Mouse (Mus musculus): ENCODE measurements at regions not wholly inside any gene's neighbourhood (a gene's known extent, or its start where the extent isn't known, plus 50 kb on each side); places are given as distances from the start of the nearest gene placed in this dataset.

- H3K27ac ChIP-seq (ENCODE audit: insufficient read depth, low read depth) = no peak overlapping the region
- dilution Hi-C loops (cut with MboI; ENCODE audit: extremely low pct_ligation_motif_present, extremely low pct_unique_long_range_greater_than_20kb, low sequenced_read_pairs) = no loop called here
Observed at GRCm38 (mm10) chr19:59761218-59761617, 182.2 kb downstream of the Rab11fip2 start.

GRCm38 (mm10) chr19:59784401-59785046 lies 158.9 kb downstream of the Rab11fip2 start:
- in situ Hi-C loops (cut with MboI; ENCODE audit: low pct_ligation_motif_present, low pct_unique_long_range_greater_than_20kb, low sequenced_read_pairs) (no loop called here), dilution Hi-C loops (cut with MboI; ENCODE audit: extremely low pct_ligation_motif_present, extremely low pct_unique_long_range_greater_than_20kb, low sequenced_read_pairs) (no loop called here)
- TF ChIP-seq ZKSCAN1 (IDR thresholded peaks at IDR 0.05; ENCODE audit: borderline replicate concordance, low read depth, low read length) (no peak), CTCF (conservative IDR thresholded peaks at IDR 0.05 in 1 of 2, IDR thresholded peaks at IDR 0.05 in 1 of 2; ENCODE audit: low read depth in 2 of 2, low read length in 2 of 2) (no peak), MEF2A (IDR thresholded peaks at IDR 0.05; ENCODE audit: borderline replicate concordance, low read depth, low read length) (no peak), MYC (IDR thresholded peaks at IDR 0.05; ENCODE audit: low read depth, low read length) (no peak), HCFC1 (IDR thresholded peaks at IDR 0.05; ENCODE audit: low read depth, low read length) (no peak), USF1 (IDR thresholded peaks at IDR 0.05; ENCODE audit: low read depth, low read length) (no peak), UBTF (IDR thresholded peaks at IDR 0.05; ENCODE audit: low read depth, low read length) (no peak), SIN3A (IDR thresholded peaks at IDR 0.05; ENCODE audit: low read length) (no peak), NRF1 (IDR thresholded peaks at IDR 0.05; ENCODE audit: low read depth, low read length) (no peak), MAZ (IDR thresholded peaks at IDR 0.05; ENCODE audit: low read depth, low read length) (no peak), RCOR1 (conservative IDR thresholded peaks at IDR 0.05; ENCODE audit: low read depth, low read length) (no peak), TCF12 (IDR thresholded peaks at IDR 0.05; ENCODE audit: low read depth, low read length) (no peak), CHD2 (IDR thresholded peaks at IDR 0.05; ENCODE audit: low read length) (no peak), TBP (conservative IDR thresholded peaks at IDR 0.05; ENCODE audit: low read depth, low read length) (no peak), USF2 (conservative IDR thresholded peaks at IDR 0.05; ENCODE audit: low read depth, low read length) (no peak), ZNF384 (IDR thresholded peaks at IDR 0.05; ENCODE audit: low read depth, low read length) (no peak), MXI1 (IDR thresholded peaks at IDR 0.05; ENCODE audit: low read depth, low read length) (no peak), MAFK (IDR thresholded peaks at IDR 0.05; ENCODE audit: insufficient replicate concordance, low read length) (no peak), RAD21 (IDR thresholded peaks at IDR 0.05; ENCODE audit: low read depth, low read length) (no peak)
- Histone ChIP-seq H3K4me2 (ENCODE audit: insufficient read depth, low read depth, poor library complexity, severe bottlenecking) (no peak overlapping the region), H3K27me3 (replicated peaks) (no peaks in the 10 kb centered on the region), H3K9me3 (replicated peaks; ENCODE audit: low read length) (no peaks in the 10 kb centered on the region), H3K4me1 (ENCODE audit: control insufficient read depth in 1 of 2, insufficient read depth in 2 of 2) (peaks cover 0 to 16% of the 10 kb centered on the region in 2 experiments; a peak in 2 of 4 replicates), H3K79me2 (replicated peaks; ENCODE audit: control insufficient read depth, extremely low read depth, insufficient read depth, poor library complexity, severe bottlenecking) (no peaks in the 10 kb centered on the region), H3K4me3 (replicated peaks in 1 of 3; ENCODE audit: low read depth in 2 of 3, low read length in 2 of 3, poor library complexity in 1 of 3) (no peak overlapping the region), H3K36me3 (replicated peaks in 1 of 2; ENCODE audit: control insufficient read depth in 1 of 2, insufficient read depth in 1 of 2, low read length in 1 of 2) (no peaks in the 10 kb centered on the region), H3K27ac (ENCODE audit: insufficient read depth, low read depth) (no peak overlapping the region), H3K9ac (ENCODE audit: insufficient read depth, low read depth) (no peak overlapping the region)
- DNase-seq (ENCODE audit: extremely low read depth) = no peak

More at GRCm38 (mm10) chr19:59761218-59761617, 182.2 kb downstream of the Rab11fip2 start:
- H3K4me1 ChIP-seq (ENCODE audit: control insufficient read depth in 1 of 2, insufficient read depth in 2 of 2) = no peaks in the 10 kb centered on the region
- no peak overlapping the region for H3K4me3 ChIP-seq (replicated peaks in 1 of 3; ENCODE audit: low read depth in 2 of 3, low read length in 2 of 3, poor library complexity in 1 of 3)
- no peak overlapping the region for H3K9ac ChIP-seq (ENCODE audit: insufficient read depth, low read depth)
- no peaks in the 10 kb centered on the region for H3K9me3 ChIP-seq (replicated peaks; ENCODE audit: low read length)
- no peak for DNase-seq (ENCODE audit: extremely low read depth)
- TF ChIP-seq POLR2AphosphoS2 (IDR thresholded peaks at IDR 0.05; ENCODE audit: low read depth, low read length) (no peak), HCFC1 (IDR thresholded peaks at IDR 0.05; ENCODE audit: low read depth, low read length) (no peak), CHD1 (IDR thresholded peaks at IDR 0.05; ENCODE audit: low read depth, low read length) (no peak), EP300 (IDR thresholded peaks at IDR 0.05; ENCODE audit: low read length) (no peak), TCF12 (IDR thresholded peaks at IDR 0.05; ENCODE audit: low read depth, low read length) (no peak), USF1 (IDR thresholded peaks at IDR 0.05; ENCODE audit: low read depth, low read length) (no peak), POLR2A (IDR thresholded peaks at IDR 0.05; ENCODE audit: low read depth, low read length) (no peak), ETS1 (conservative IDR thresholded peaks at IDR 0.05; ENCODE audit: low read depth, low read length) (no peak), RAD21 (IDR thresholded peaks at IDR 0.05; ENCODE audit: low read depth, low read length) (no peak), BHLHE40 (IDR thresholded peaks at IDR 0.05; ENCODE audit: low read depth, low read length) (no peak), NRF1 (IDR thresholded peaks at IDR 0.05; ENCODE audit: low read depth, low read length) (no peak), SMC3 (IDR thresholded peaks at IDR 0.05; ENCODE audit: low read depth, low read length) (no peak), UBTF (IDR thresholded peaks at IDR 0.05; ENCODE audit: low read depth, low read length) (no peak), ZNF384 (IDR thresholded peaks at IDR 0.05; ENCODE audit: low read depth, low read length) (no peak), ELF1 (IDR thresholded peaks at IDR 0.05; ENCODE audit: low read depth, low read length) (no peak), MYC (IDR thresholded peaks at IDR 0.05; ENCODE audit: low read depth, low read length) (no peak), JUN (IDR thresholded peaks at IDR 0.05; ENCODE audit: insufficient read depth, low read depth, low read length) (no peak)
- in situ Hi-C loops (cut with MboI; ENCODE audit: low pct_ligation_motif_present, low pct_unique_long_range_greater_than_20kb, low sequenced_read_pairs) = no loop called here
- H3K4me2 ChIP-seq (ENCODE audit: insufficient read depth, low read depth, poor library complexity, severe bottlenecking) = no peak overlapping the region
- H3K27me3 ChIP-seq (replicated peaks) = no peaks in the 10 kb centered on the region
- H3K79me2 ChIP-seq (replicated peaks; ENCODE audit: control insufficient read depth, extremely low read depth, insufficient read depth, poor library complexity, severe bottlenecking) = no peaks in the 10 kb centered on the region
- no peaks in the 10 kb centered on the region for H3K36me3 ChIP-seq (replicated peaks in 1 of 2; ENCODE audit: control insufficient read depth in 1 of 2, insufficient read depth in 1 of 2, low read length in 1 of 2)
